Mouse (Mus musculus) adrenal gland (tissue): ENCODE results near the gene Gh.

Source experiments
- intact Hi-C: fragments of 180-260 bp; cut with DNase I; formaldehyde crosslinking; loops from one replicate; pipeline ENCODE4 v1.15.1; 2025

The Gh gene

GRCm38 (mm10) chr11:106310123-106310522 is 8.5 kb upstream of the Gh start:
- intact Hi-C loops: no loop called here

GRCm38 (mm10) chr11:106308162-106308561 is 6.5 kb upstream of the Gh start:
- intact Hi-C loops: no loop called here

- intact Hi-C loops: no loop called here
Measured at GRCm38 (mm10) chr11:106307432-106307831, 5.8 kb upstream of the Gh start.

DNA sequence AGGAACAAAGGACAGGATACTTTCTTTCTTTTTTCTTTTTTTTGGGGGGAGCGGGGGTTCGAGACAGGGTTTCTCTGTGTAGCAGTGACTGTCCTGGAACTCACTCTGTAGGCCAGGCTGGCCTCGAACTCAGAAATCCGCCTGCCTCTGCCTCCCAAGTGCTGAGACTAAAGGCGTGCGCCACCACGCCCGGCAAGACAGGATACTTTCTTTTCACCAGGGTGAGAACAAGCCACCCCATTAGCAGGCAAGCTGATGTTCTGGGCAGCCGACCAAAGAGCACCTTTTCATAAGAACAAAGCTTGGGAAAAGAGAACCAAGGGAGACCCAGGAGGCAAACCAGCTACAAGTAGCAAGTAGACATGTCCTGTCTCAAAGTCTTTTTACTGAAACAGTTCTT is 5.1 kb upstream of the Gh start:
- intact Hi-C loops: no loop called here

DNA sequence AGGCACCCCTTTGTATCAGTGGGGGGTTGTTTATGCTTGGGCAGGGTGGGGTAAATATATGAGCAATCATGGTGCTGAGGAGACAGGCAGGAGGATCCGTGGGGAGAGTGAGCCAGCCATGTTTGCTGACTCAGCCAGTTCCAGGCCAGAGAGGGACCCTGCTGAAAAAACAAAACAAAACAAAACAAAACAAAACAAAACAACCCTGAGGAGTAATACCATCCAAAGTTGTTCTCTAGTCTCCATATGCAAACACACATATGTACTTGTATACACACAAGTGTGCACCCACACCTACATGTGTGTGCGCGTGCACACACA is 4.4 kb upstream of the Gh start:
- intact Hi-C loops: no loop called here

GRCm38 (mm10) chr11:106305348-106306064 is 3.8 kb upstream of the Gh start:
- intact Hi-C loops: no loop called here

DNA sequence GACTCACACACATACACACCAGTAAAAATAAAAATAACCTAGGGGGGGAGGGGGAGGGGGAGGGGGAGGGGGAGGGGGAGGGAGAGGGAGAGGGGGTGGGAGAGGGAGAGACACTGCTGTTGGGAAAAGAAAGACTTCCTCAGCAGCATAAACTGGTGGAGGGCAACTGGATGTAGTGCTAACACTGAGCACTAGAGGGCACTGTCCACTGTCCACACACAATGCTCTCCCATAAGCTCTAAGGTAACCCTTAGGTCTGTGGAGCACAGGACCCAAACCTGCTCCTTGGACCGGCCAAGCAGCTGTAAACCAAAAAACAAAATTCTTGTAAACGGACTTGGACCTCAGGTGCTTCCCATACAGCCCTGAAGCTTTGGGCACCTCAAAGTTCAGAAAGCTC is 969 bp upstream of the Gh start:
- intact Hi-C loops: loop anchor here (5.0 kb wide), 1 partner anchor 80 kb away; no protein-coding TSS in a partner anchor

DNA sequence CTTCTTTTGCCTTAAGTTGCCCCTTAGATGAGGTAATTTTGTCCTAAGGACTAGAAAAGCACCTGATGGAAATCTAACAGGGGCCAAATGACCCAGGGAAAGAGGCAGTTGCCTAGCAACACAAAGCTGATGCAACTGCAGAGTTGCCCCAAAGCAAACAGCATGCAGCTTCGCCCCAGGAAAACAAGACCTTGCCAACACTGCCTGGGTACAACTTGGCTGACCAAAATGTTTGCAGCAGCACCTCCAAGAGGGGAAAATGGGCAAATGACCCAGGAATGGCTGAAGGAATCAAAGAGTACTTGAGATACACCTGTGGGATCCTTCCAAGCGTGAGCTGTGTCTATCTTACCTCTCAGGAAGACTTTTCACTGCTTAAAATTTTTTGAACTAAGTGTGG is 9.8 kb downstream of the Gh start:
- intact Hi-C loops: no loop called here

GRCm38 (mm10) chr11:106290376-106290775 is 11.3 kb downstream of the Gh start:
- intact Hi-C loops: no loop called here

- intact Hi-C loops: loop anchor here (10.0 kb wide), 1 partner anchor 205 kb away; no protein-coding TSS in a partner anchor
Measured at GRCm38 (mm10) chr11:106289369-106289768, 12.3 kb downstream of the Gh start.

DNA sequence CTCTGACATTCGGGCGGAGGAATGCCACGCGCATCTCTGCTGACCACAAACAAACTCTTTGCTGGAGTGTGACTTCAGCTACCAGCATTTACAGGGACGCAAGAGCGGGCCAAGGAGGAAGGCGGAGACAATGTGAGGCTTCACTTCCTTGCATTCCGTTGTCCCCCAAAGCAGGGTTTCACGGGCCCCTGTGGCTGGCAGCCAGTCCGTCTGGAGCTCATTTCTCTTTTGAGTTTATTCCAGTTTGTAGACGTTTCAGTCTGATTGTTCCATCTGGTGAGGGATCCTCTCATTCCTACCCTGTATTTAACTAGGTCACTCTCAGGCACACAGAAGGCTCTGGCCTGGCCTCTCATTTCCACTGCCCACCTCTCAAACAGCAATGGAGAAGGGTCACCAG is 14.7 kb downstream of the Gh start:
- intact Hi-C loops: loop anchor here (10.0 kb wide), 1 partner anchor 208 kb away; no protein-coding TSS in a partner anchor

- intact Hi-C loops: loop anchor here (10.0 kb wide), 1 partner anchor 209 kb away; no protein-coding TSS in a partner anchor
Measured at GRCm38 (mm10) chr11:106286206-106286605, 15.5 kb downstream of the Gh start.

DNA sequence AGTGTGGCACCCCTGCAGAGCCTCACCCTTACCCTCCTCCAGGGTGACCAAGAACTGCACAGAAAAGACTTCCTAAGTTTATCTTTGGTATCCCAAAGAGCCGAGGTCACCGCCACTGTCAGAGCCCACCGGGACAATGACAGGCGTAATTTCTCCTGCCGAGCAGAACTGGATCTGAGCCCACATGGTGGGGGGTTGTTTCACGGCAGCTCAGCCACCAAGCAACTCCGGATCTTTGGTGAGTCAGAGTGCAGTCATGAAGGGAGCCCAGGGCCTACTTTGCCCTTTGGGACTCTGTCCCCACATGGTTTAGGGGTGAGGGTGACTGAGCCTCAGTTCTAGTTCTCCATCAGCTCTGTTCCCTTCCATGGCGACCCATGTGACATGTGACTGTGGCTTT is 17.5 kb downstream of the Gh start:
- intact Hi-C loops: loop anchor here (10.0 kb wide), 1 partner anchor 211 kb away; no protein-coding TSS in a partner anchor

DNA sequence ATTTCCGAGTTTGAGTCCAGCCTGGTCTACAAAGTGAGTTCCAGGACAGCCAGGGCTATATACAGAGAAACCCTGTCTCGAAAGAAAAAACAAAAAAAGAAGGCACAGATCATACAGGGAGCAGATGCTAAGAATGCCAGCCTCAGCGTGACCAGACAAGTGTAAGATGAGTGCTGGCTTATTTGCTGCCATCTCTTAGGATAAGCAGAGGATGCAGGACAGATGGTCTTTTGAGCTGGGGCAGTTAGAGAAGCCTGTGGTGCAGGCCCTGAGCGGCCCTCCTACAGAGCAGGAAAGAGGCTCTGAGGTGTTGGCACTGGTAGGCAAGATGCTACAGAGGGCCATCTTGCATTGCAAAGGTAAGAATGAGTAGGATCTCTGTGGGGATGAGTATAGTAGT is 18.3 kb downstream of the Gh start:
- intact Hi-C loops: loop anchor here (10.0 kb wide), 1 partner anchor 211 kb away; no protein-coding TSS in a partner anchor

- intact Hi-C loops: loop anchor here (10.0 kb wide), 1 partner anchor 212 kb away; no protein-coding TSS in a partner anchor
Measured at GRCm38 (mm10) chr11:106282452-106282851, 19.2 kb downstream of the Gh start.

GRCm38 (mm10) chr11:106276454-106276853 is 25.2 kb downstream of the Gh start, which contains the start of gene Tcam1:
Tcam1 (plus strand) TSS chr11:106276672.
- intact Hi-C loops: no loop called here

DNA sequence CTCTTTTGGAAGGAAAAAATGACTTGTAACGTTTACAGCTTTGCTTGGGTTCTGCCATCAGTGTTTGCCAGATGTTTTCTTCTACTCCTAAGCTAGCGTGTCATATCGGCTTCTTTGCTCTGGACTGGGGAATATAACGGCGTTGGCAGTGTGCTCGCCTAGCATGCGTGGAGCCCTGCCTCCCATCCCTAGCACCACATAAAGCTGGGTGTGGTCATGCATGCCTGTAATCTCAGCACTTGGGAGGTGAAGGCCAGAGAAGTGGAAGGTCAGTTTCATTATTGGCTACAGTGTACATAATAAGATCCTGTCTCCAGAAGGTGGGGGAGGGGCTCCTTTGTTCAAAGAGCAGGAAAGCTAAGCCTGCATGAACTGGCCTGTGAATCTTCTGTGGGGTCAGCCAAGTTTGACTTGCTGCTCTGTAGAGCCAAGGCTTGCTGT is 26.7 kb downstream of the Gh start:
- intact Hi-C loops: no loop called here

GRCm38 (mm10) chr11:106274374-106274773 is 27.3 kb downstream of the Gh start:
- intact Hi-C loops: no loop called here

- intact Hi-C loops: no loop called here
Measured at GRCm38 (mm10) chr11:106273811-106274210, 27.9 kb downstream of the Gh start.

- intact Hi-C loops: no loop called here
Measured at GRCm38 (mm10) chr11:106273311-106273684, 28.4 kb downstream of the Gh start.

- intact Hi-C loops: no loop called here
Measured at GRCm38 (mm10) chr11:106272644-106273310, 28.9 kb downstream of the Gh start, which contains the start of gene Smarcd2. Smarcd2 (minus strand) TSS chr11:106272972.
